Mouse (Mus musculus) hindbrain, embryonic 12.5 days (tissue): ENCODE measurements around the gene Gm15446. TPM values are rescaled to one million over a fixed set of nuclear protein-coding genes. Genes with fewer than 3 reads are reported as not detected.
"Not testable (repeated sequence)": the region's sequence is repeated elsewhere in the genome, so short reads cannot be mapped to it uniquely, and the experiment has no call there.

Experiments
- ATAC-seq: fragments of 200-750 bp; cut with Nextera tagmentation; 2 replicates; pipeline ENCODE4 v1.8.0; 2017; ENCODE audit warnings: moderate TSS enrichment; ENCODE audit not compliant: low FRiP score
- H3K27ac ChIP-seq: fragments of 300-500 bp; sonication (generic); 2 replicates; pipeline ENCODE4 v1.5.1; 2016; ENCODE audit warnings: mild to moderate bottlenecking
- H3K27me3 ChIP-seq: fragments of 300-500 bp; sonication (generic); 2 replicates; pipeline ENCODE4 v1.6.1; 2016; ENCODE audit warnings: mild to moderate bottlenecking
- H3K36me3 ChIP-seq: fragments of 300-500 bp; sonication (generic); 2 replicates; pipeline ENCODE4 v1.6.1; 2016; ENCODE audit warnings: mild to moderate bottlenecking
- H3K4me1 ChIP-seq: fragments of 300-500 bp; sonication (generic); 2 replicates; pipeline ENCODE4 v1.6.1; 2016
- H3K4me2 ChIP-seq: fragments of 300-500 bp; sonication (generic); replicated peaks from 2 replicates; pipeline ENCODE4 v1.6.1; 2016; ENCODE audit warnings: mild to moderate bottlenecking
- H3K4me3 ChIP-seq: fragments of 300-500 bp; sonication (generic); 2 replicates; pipeline ENCODE4 v1.5.1; 2016; ENCODE audit warnings: mild to moderate bottlenecking
- H3K9ac ChIP-seq: fragments of 300-500 bp; sonication (generic); 2 replicates; pipeline ENCODE4 v1.6.1; 2016; ENCODE audit warnings: mild to moderate bottlenecking, moderate library complexity
- H3K9me3 ChIP-seq: fragments of 300-500 bp; sonication (generic); replicated peaks from 2 replicates; pipeline ENCODE4 v1.6.1; 2016; ENCODE audit warnings: mild to moderate bottlenecking
- WGBS: fragments of 180-500 bp; shearing (Covaris S2); methylation state at CpG from one replicate; pipeline ENCODE4 v1.1.7; 2016; 5-methylcytosine and 5-hydroxymethylcytosine counted together
- polyA plus RNA-seq: library from polyadenylated mRNA; unstranded; fragments of >200 nt; fragmentation: Nextera tagmentation; extraction: Ambion mirVana; gene quantifications from 2 replicates; pipeline ENCODE4 v1.2.1, GENCODE M21; 2016

Gm15446 gene
- 0.52 and 0.53 TPM in 2 replicates for polyA plus RNA-seq

- not testable (repeated sequence) for H3K27me3 ChIP-seq, H3K9me3 ChIP-seq, H3K36me3 ChIP-seq, H3K27ac ChIP-seq, H3K4me1 ChIP-seq
- H3K4me2 ChIP-seq: peak within 1 kb of the TSS; percentile 53
- H3K9ac ChIP-seq: peak within 1 kb of the TSS; percentile 58
- H3K4me3 ChIP-seq: peak within 1 kb of the TSS; percentile 44
- peak; percentile 99 for ATAC-seq
- WGBS: under 1% methylated on average over 22 of the region's 22 CpGs
Measured at GRCm38 (mm10) chr5:109923261-109924071, at the start of gene Gm15446. Gm15446 (plus strand) TSS chr5:109923400.

DNA sequence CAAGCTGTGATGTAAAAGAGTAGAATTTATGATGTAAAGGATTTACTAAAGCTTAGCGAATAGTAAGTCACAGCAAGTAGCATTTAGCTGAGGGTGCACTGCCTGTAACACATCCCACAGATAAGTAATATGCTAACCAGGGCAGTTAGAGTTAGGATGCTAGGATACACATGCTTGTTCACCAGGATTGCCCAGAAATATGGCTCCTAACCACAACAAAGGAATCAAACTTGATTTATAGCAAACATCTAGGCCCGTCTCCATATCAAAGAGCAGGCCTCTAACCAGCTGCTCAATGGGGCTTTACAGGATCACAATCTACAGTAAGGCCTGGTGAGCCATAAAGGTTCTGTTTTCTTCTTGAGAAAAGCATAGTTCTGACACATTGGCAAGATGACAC is 929 bp downstream of the Gm15446 start:
- not testable (repeated sequence) for H3K36me3 ChIP-seq, ATAC-seq, H3K27ac ChIP-seq, H3K27me3 ChIP-seq, H3K9me3 ChIP-seq, H3K4me1 ChIP-seq
- peak overlapping the region; percentile 44 for H3K4me3 ChIP-seq
- H3K4me2 ChIP-seq: peak overlapping the region; percentile 53
- WGBS: 18% methylated on average over 2 of the region's 2 CpGs
- peak overlapping the region; percentile 58 for H3K9ac ChIP-seq

GRCm38 (mm10) chr5:109924936-109925335 is 1.7 kb downstream of the Gm15446 start:
- Histone ChIP-seq H3K4me1 (peaks cover 6% of the 10 kb centered on the region), H3K36me3 (no peaks in the 10 kb centered on the region), H3K27me3 (no peaks in the 10 kb centered on the region), H3K4me2 (no peak overlapping the region), H3K4me3 (no peak overlapping the region), H3K9ac (no peak overlapping the region), H3K9me3 (no peaks in the 10 kb centered on the region), H3K27ac (no peak overlapping the region)
- no peak for ATAC-seq

GRCm38 (mm10) chr5:109950281-109950680 is 27.1 kb downstream of the Gm15446 start:
- Histone ChIP-seq H3K4me3 (no peak overlapping the region), H3K27me3 (no peaks in the 10 kb centered on the region), H3K36me3 (no peaks in the 10 kb centered on the region), H3K4me1 (no peaks in the 10 kb centered on the region), H3K9ac (no peak overlapping the region), H3K4me2 (no peak overlapping the region), H3K9me3 (no peaks in the 10 kb centered on the region), H3K27ac (no peak overlapping the region)
- WGBS: no CpG with 5 or more reads among the region's 1 CpGs
- ATAC-seq: no peak

GRCm38 (mm10) chr5:109980743-109981142 is 57.5 kb downstream of the Gm15446 start:
- ATAC-seq, H3K4me2 ChIP-seq, H3K36me3 ChIP-seq, H3K4me1 ChIP-seq, H3K9ac ChIP-seq, H3K4me3 ChIP-seq, H3K27ac ChIP-seq, H3K27me3 ChIP-seq, H3K9me3 ChIP-seq: not testable (repeated sequence)
- WGBS: no CpG with 5 or more reads among the region's 2 CpGs

Other genes with a start within 250 kb of the Gm15446 start
- gene 5430403G16Rik, start 232.4 kb upstream of the Gm15446 start, polyA plus RNA-seq: 2.1 and 2.4 TPM in 2 replicates
- 5.1 and 6.0 TPM in 2 replicates for gene 4930522L14Rik, start 171.5 kb upstream of the Gm15446 start, polyA plus RNA-seq
- gene Zfp932, start 73.1 kb downstream of the Gm15446 start, polyA plus RNA-seq: 22.2 and 25.1 TPM in 2 replicates
- gene Gm17655, start 149.1 kb downstream of the Gm15446 start, polyA plus RNA-seq: 5.4 and 7.5 TPM in 2 replicates
- gene Gm35315, start 171.0 kb downstream of the Gm15446 start, polyA plus RNA-seq: 1.0 and 1.1 TPM in 2 replicates
- gene Plcxd1, start 176.6 kb downstream of the Gm15446 start, polyA plus RNA-seq: 1.3 and 1.6 TPM in 2 replicates
- gene Gtpbp6, start 184.8 kb downstream of the Gm15446 start, polyA plus RNA-seq: 53.7 and 55.8 TPM in 2 replicates
- gene Zfp605, start 186.7 kb downstream of the Gm15446 start, polyA plus RNA-seq: 11.4 and 12.5 TPM in 2 replicates
- 92.4 and 93.5 TPM in 2 replicates for gene Chfr, start 212.4 kb downstream of the Gm15446 start, polyA plus RNA-seq